Mouse (Mus musculus) erythroblast, embryonic 14.5 days (primary cell): Measurements from ENCODE around the gene Lgals8.

ENCODE experiments used
- GATA1 ChIP-seq: IDR thresholded peaks from 2 replicates; pipeline ENCODE4 v1.6.1; 2012; ENCODE audit warnings: low read length, inconsistent platforms, mixed read lengths
- TAL1 ChIP-seq: IDR thresholded peaks from 3 replicates; pipeline ENCODE4 v1.6.1; 2012; ENCODE audit warnings: low read length, inconsistent platforms, mixed read lengths

- TF ChIP-seq GATA1 (no peak), TAL1 (no peak)
Observed at GRCm38 (mm10) chr13:12464844-12465243, at the start of gene Lgals8.
